Mouse (Mus musculus) MEL (cell line): ENCODE measurements around the gene Cdc42bpb. TPM values are rescaled to one million over a fixed set of nuclear protein-coding genes. Genes with fewer than 3 reads are reported as not detected.

Experiments
- DNase-seq: peaks from one replicate; pipeline ENCODE4 v3.0.0; 2011; ENCODE audit warnings: low read depth, low spot score
- H3K27ac ChIP-seq: 2 replicates; pipeline ENCODE4 v1.5.1; 2012; ENCODE audit warnings: low read depth, mild to moderate bottlenecking, control low read depth, low read length, moderate library complexity; ENCODE audit not compliant: control insufficient read depth
- H3K27me3 ChIP-seq, 2 experiments: fragments of 150-350 bp in 1 of 2; sonication (generic) in 1 of 2; 2 replicates each; pipeline ENCODE4 v1.6.1; 2012; ENCODE audit warnings: low read length in 2 of 2, mild to moderate bottlenecking in 2 of 2, improper control_type of control experiment in 1 of 2, moderate library complexity in 1 of 2; ENCODE audit not compliant: insufficient read depth in 2 of 2, control insufficient read depth in 1 of 2
- H3K36me3 ChIP-seq, 2 experiments: 2 replicates each; pipeline ENCODE4 v1.6.1; 2012 to 2014; ENCODE audit warnings: low read length in 2 of 2, improper control_type of control experiment in 1 of 2, inconsistent platforms in 1 of 2, mild to moderate bottlenecking in 1 of 2; ENCODE audit not compliant: insufficient read depth in 2 of 2, control insufficient read depth in 1 of 2
- H3K4me1 ChIP-seq, 2 experiments: fragments of 150-350 bp in 1 of 2; sonication (generic) in 1 of 2; 2 replicates each; pipeline ENCODE4 v1.6.1; 2012; ENCODE audit warnings: low read length in 2 of 2, improper control_type of control experiment in 1 of 2, mild to moderate bottlenecking in 1 of 2; ENCODE audit not compliant: insufficient read depth in 2 of 2, control insufficient read depth in 1 of 2
- H3K4me3 ChIP-seq, 2 experiments: fragments of 150-350 bp in 1 of 2; sonication (generic) in 1 of 2; 2 replicates each; pipeline ENCODE4 v1.5.1; 2012; ENCODE audit warnings: low read depth in 2 of 2, low read length in 2 of 2, mild to moderate bottlenecking in 2 of 2, moderate library complexity in 2 of 2, control low read depth in 1 of 2, improper control_type of control experiment in 1 of 2; ENCODE audit not compliant: control insufficient read depth in 1 of 2, insufficient read depth in 1 of 2
- H3K79me2 ChIP-seq: 2 replicates; pipeline ENCODE4 v1.6.1; 2012; ENCODE audit warnings: mild to moderate bottlenecking, low read length, moderate library complexity; ENCODE audit not compliant: control insufficient read depth, poor library complexity, insufficient read depth
- H3K9ac ChIP-seq: 2 replicates; pipeline ENCODE4 v1.6.1; 2012; ENCODE audit warnings: low read depth, mild to moderate bottlenecking, control low read depth, low read length, moderate library complexity; ENCODE audit not compliant: control insufficient read depth, poor library complexity, severe bottlenecking
- H3K9me3 ChIP-seq: fragments of 150-350 bp; sonication (generic); replicated peaks from 2 replicates; pipeline ENCODE4 v1.6.1; 2012; ENCODE audit warnings: mild to moderate bottlenecking, low read length, improper control_type of control experiment, moderate library complexity; ENCODE audit not compliant: insufficient read depth
- BHLHE40 ChIP-seq: IDR thresholded peaks from 2 replicates; pipeline ENCODE4 v1.6.1; 2012; ENCODE audit warnings: low read depth, mild to moderate bottlenecking, inconsistent platforms, low read length, improper control_type of control experiment, borderline replicate concordance
- CHD2 ChIP-seq: IDR thresholded peaks from 2 replicates; pipeline ENCODE4 v1.6.1; 2011; ENCODE audit warnings: low read length, improper control_type of control experiment
- CTCF ChIP-seq, 3 experiments: IDR thresholded peaks in 2 of 3; conservative IDR thresholded peaks in 1 of 3; 2 replicates each; pipeline ENCODE4 v1.5.1; 2011 to 2012; ENCODE audit warnings: low read length in 3 of 3, low read depth in 2 of 3, mild to moderate bottlenecking in 2 of 3, improper control_type of control experiment in 1 of 3, inconsistent platforms in 1 of 3, mixed read lengths in 1 of 3, moderate library complexity in 1 of 3; ENCODE audit not compliant: control insufficient read depth in 1 of 3, insufficient read depth in 1 of 3, poor library complexity in 1 of 3, severe bottlenecking in 1 of 3
- ELF1 ChIP-seq: IDR thresholded peaks from 2 replicates; pipeline ENCODE4 v1.6.1; 2014; ENCODE audit warnings: low read depth, mild to moderate bottlenecking, inconsistent platforms, low read length, improper control_type of control experiment, moderate library complexity
- GABPA ChIP-seq: IDR thresholded peaks from 2 replicates; pipeline ENCODE4 v1.6.1; 2012; ENCODE audit warnings: low read depth, mild to moderate bottlenecking, inconsistent platforms, low read length, improper control_type of control experiment, moderate library complexity
- GATA1 ChIP-seq: IDR thresholded peaks from 2 replicates; pipeline ENCODE4 v1.6.1; 2011; ENCODE audit warnings: low read depth, low read length, improper control_type of control experiment
- MAFK ChIP-seq: IDR thresholded peaks from 2 replicates; pipeline ENCODE4 v1.6.1; 2011; ENCODE audit warnings: low read depth, mild to moderate bottlenecking, low read length, improper control_type of control experiment, borderline replicate concordance
- MAX ChIP-seq: IDR thresholded peaks from 2 replicates; pipeline ENCODE4 v1.6.1; 2011; ENCODE audit warnings: low read length, improper control_type of control experiment
- MEF2A ChIP-seq: IDR thresholded peaks from 2 replicates; pipeline ENCODE4 v1.6.1; 2014; ENCODE audit warnings: low read depth, mild to moderate bottlenecking, inconsistent platforms, low read length, improper control_type of control experiment; ENCODE audit not compliant: poor library complexity, insufficient replicate concordance, severe bottlenecking; ENCODE audit errors: extremely low read depth
- MXI1 ChIP-seq: IDR thresholded peaks from 2 replicates; pipeline ENCODE4 v1.6.1; 2011; ENCODE audit warnings: mild to moderate bottlenecking, low read depth, low read length, improper control_type of control experiment
- NRF1 ChIP-seq: IDR thresholded peaks from 2 replicates; pipeline ENCODE4 v1.6.1; 2014; ENCODE audit warnings: low read depth, mild to moderate bottlenecking, inconsistent platforms, low read length, improper control_type of control experiment, moderate library complexity; ENCODE audit not compliant: poor library complexity, insufficient read depth, severe bottlenecking
- RAD21 ChIP-seq: IDR thresholded peaks from 2 replicates; pipeline ENCODE4 v1.6.1; 2011; ENCODE audit warnings: mild to moderate bottlenecking, low read depth, low read length, improper control_type of control experiment
- SIN3A ChIP-seq: IDR thresholded peaks from 2 replicates; pipeline ENCODE4 v1.6.1; 2012; ENCODE audit warnings: low read length, improper control_type of control experiment, inconsistent platforms
- SMC3 ChIP-seq: IDR thresholded peaks from 2 replicates; pipeline ENCODE4 v1.6.1; 2011; ENCODE audit warnings: low read depth, low read length, improper control_type of control experiment
- TBP ChIP-seq: IDR thresholded peaks from 2 replicates; pipeline ENCODE4 v1.8.0; 2011; ENCODE audit warnings: low read depth, low read length, improper control_type of control experiment
- TCF12 ChIP-seq: IDR thresholded peaks from 2 replicates; pipeline ENCODE4 v1.6.1; 2014; ENCODE audit warnings: low read depth, mild to moderate bottlenecking, inconsistent platforms, low read length, improper control_type of control experiment, moderate library complexity
- USF2 ChIP-seq, 2 experiments: IDR thresholded peaks; 2 replicates each; pipeline ENCODE4 v1.6.1; 2011 to 2012; ENCODE audit warnings: improper control_type of control experiment in 2 of 2, low read length in 2 of 2, borderline replicate concordance in 1 of 2, inconsistent platforms in 1 of 2, low read depth in 1 of 2, mild to moderate bottlenecking in 1 of 2; ENCODE audit not compliant: insufficient read depth in 1 of 2
- ZC3H11A ChIP-seq: IDR thresholded peaks from 2 replicates; pipeline ENCODE4 v1.6.1; 2012; ENCODE audit warnings: low read depth, mild to moderate bottlenecking, inconsistent platforms, low read length, improper control_type of control experiment
- ZNF384 ChIP-seq: IDR thresholded peaks from 2 replicates; pipeline ENCODE4 v1.6.1; 2012; ENCODE audit warnings: low read depth, mild to moderate bottlenecking, inconsistent platforms, low read length, improper control_type of control experiment
- polyA plus RNA-seq, 2 experiments: library from polyadenylated mRNA; stranded (reverse) in 1 of 2; unstranded in 1 of 2; fragments of >175 nt in 1 of 2; fragments of >200 nt in 1 of 2; gene quantifications; 2 replicates each; pipeline versions ENCODE4 v1.2.1 to v1.2.4; 2012; ENCODE audit warnings: low replicate concordance in 2 of 2, low read depth in 1 of 2; ENCODE audit not compliant: insufficient read length in 2 of 2, insufficient read depth in 1 of 2, missing spikeins in 1 of 2
- total RNA-seq: library from RNA; depleted of rRNA; stranded (reverse); fragments of 300-350 nt; gene quantifications from 2 replicates; pipeline ENCODE4 v1.2.3, GENCODE M21; 2012

Cdc42bpb gene
- total and polyA plus RNA-seq, 3 experiments, result not detected

- Histone ChIP-seq H3K9ac (no peak overlapping the region), H3K27me3 (peaks cover 0 to 4% of the 10 kb centered on the region in 2 experiments; a peak in 2 of 4 replicates), H3K36me3 (no peaks in the 10 kb centered on the region), H3K4me3 (no peak overlapping the region), H3K4me1 (no peaks in the 10 kb centered on the region)
- DNase-seq, result peak; percentile 85
- TF ChIP-seq ZC3H11A, result peak; percentile 28
- TF ChIP-seq TCF12, result 0 out of 2 replicates have a peak, but pooled peaks have one; percentile 13
- TF ChIP-seq ZNF384, result no peak
- TF ChIP-seq RAD21, result peak; percentile 43
- TF ChIP-seq TBP, result no peak
- TF ChIP-seq MEF2A, result 0 out of 2 replicates have a peak, but pooled peaks have one; percentile 5
- TF ChIP-seq SMC3, result peak; percentile 82
- peak; percentile 83 to 100 (median 99) for TF ChIP-seq CTCF (IDR thresholded peaks at IDR 0.05 in 2 of 3, conservative IDR thresholded peaks at IDR 0.05 in 1 of 3; ENCODE audit: control insufficient read depth in 1 of 3, insufficient read depth in 1 of 3, low read depth in 2 of 3, low read length in 3 of 3, poor library complexity in 1 of 3, severe bottlenecking in 1 of 3)
- TF ChIP-seq, all 39 proteins: peak for 6
- H3K27ac ChIP-seq, result no peak overlapping the region
- no peaks in the 10 kb centered on the region for H3K9me3 ChIP-seq
- H3K79me2 ChIP-seq, result no peaks in the 10 kb centered on the region
These were observed 35.8 kb upstream of the Cdc42bpb start for GRCm38 (mm10) chr12:111413300-111413699.

DNA sequence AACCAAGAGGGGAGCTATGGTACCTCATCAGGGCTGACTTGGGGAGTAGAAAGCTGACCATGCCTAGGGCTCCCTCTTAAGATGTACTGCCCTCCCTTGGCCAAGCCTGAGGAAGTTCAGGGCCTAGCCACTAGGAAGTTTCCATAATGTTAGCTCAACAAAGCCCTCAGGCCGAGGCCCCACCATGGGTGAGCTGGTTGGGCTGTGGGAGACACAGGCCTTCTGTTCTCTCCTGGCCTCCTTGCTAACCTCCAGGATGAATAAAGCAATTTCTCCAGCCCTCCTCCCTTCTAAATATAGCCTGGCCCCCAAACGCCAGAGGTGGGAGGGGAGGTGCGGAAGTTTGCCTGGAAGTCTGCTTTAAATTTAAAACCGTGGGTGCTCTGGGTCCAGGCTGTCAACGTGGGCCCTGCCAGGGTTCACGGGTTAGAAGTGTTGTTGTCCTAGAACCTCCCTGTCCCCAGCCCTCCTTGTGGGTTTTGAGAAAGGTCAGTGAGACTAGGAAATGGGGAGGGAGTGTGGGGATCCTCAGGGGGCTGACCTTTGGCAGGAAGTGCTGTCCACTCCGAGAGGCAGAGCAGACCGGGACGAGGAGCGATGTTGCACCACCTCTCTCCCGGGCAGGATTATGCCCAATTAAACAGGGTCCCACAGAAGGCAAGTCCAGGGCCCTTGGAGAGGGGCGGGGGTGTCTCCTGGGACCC, 35.2 kb upstream of the Cdc42bpb start:
- Histone ChIP-seq H3K27ac (no peak overlapping the region), H3K36me3 (no peaks in the 10 kb centered on the region), H3K9ac (no peak overlapping the region), H3K4me1 (no peaks in the 10 kb centered on the region), H3K79me2 (no peaks in the 10 kb centered on the region), H3K9me3 (no peaks in the 10 kb centered on the region), H3K27me3 (peaks cover 0 to 4% of the 10 kb centered on the region in 2 experiments; a peak in 2 of 4 replicates), H3K4me3 (no peak overlapping the region)
- no peak for DNase-seq
- no peak for TF ChIP-seq MAX
- TF ChIP-seq NRF1, result no peak
- TF ChIP-seq CHD2, result no peak
- no peak for TF ChIP-seq ZC3H11A
- no peak for TF ChIP-seq TBP
- no peak for TF ChIP-seq GABPA
- TF ChIP-seq BHLHE40, result no peak
- TF ChIP-seq SIN3A, result no peak
- no peak for TF ChIP-seq ELF1
- no peak for TF ChIP-seq MEF2A
- no peak for TF ChIP-seq MXI1
- TF ChIP-seq GATA1, result no peak
- TF ChIP-seq USF2 (IDR thresholded peaks at IDR 0.05; ENCODE audit: borderline replicate concordance in 1 of 2, insufficient read depth in 1 of 2, low read depth in 1 of 2, low read length in 2 of 2), result no peak
- TF ChIP-seq TCF12, result no peak
- no peak for TF ChIP-seq MAFK
